Mouse (Mus musculus) neural tube, embryonic 10.5 days (tissue): Measurements from ENCODE around the gene Rpl21.
A peak's percentile ranks its signal among the peaks of the same experiment; 100 is the strongest.

ENCODE experiments used
- DNase-seq: peaks from one replicate; pipeline ENCODE4 v3.0.0-alpha.2; 2017; ENCODE audit warnings: low spot score; ENCODE audit errors: extremely low spot score

Rpl21 gene

DNA sequence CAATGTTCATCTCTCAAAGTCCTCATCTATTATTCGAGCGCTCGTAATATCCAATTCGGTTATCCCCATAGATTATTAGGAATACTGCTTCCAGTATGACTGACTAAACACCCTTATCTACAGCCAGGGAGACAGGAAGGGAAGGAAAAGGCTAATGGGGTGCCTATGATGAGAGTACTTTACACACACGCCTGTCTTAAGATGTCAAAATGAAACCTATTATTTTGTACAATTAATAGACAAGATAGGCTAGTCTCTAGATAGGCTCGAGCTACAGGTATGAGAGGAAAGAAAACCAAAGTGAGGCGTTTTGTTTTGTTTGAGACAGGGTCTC lies 288 bp upstream of the Rpl21 start:
- no peak for DNase-seq

DNA sequence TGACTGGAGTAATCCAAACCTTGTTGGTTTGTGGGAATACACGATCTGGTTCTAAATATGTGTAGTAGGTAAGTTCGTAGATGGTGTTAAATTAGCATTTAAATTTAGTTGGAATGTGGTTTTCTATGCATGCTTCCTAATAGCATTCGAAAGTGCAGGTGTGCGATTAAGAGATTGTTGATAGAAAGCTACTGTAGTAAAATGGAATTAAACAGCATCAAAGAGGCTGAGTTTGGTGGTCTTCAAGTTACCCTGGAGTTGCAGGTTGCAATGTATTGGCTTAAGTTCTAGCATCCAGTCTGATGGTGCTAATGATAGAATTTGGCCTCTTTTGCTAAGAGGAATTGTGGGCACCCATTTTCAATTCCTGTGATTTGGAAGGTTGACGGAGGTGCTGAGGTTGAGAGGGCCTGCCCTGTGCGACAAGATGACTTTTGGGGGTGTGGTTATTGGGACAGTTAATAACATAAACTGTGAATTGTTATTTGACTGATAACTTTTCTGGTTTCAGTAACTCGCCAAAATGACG lies 1.0 kb downstream of the Rpl21 start:
- DNase-seq = no peak

DNA sequence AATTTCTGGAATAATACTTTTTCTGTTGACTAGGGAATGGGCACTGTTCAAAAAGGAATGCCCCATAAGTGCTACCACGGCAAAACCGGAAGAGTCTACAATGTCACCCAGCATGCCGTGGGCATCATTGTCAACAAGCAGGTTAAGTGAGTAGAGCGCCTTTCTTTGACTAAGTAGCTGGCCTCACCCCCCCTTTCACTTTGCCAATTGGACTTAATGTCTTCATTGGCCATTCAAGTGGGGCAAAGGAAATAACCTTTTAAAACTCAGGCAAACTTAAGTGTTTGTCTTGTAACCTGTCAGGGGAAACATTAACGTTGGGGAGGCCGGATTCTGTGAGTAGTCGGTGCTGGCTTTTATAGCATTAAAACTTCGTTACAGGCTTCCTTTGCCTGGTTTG lies 2.3 kb downstream of the Rpl21 start:
- no peak for DNase-seq

DNA sequence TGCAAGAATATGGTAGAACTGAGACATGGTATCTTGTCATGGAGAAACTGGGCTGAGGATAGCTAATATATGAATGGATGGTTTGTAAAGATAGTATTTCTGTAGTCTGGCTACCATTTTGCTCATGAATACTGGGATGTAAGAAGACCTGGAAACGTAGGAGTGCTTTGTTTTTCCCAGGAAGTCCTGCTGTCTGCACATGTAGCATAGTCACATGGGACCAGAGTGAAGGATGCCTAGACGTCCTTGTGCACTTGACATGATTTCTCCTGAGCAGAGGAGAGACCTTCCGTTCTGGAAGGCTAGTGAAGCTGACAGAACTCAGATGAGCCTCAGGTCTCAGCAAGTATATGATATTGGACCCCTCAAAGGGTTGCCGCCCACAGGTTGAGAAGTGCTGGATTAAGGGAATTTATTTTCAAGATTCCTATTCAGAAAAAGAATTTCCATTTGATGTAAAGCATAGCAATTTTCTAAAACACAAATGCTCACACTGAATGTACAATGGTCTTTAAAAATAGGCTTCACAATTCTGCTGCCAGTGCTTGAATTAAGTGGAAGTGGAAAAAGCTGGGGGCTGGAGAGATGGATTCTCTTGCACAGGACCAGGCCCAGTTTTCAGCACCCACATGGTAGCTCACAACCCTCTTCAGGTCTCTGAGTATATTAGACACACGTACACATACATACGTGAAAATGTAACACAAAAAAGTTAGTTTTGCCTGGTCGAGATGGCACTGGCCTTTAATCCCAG lies 5.5 kb downstream of the Rpl21 start:
- no peak for DNase-seq

DNA sequence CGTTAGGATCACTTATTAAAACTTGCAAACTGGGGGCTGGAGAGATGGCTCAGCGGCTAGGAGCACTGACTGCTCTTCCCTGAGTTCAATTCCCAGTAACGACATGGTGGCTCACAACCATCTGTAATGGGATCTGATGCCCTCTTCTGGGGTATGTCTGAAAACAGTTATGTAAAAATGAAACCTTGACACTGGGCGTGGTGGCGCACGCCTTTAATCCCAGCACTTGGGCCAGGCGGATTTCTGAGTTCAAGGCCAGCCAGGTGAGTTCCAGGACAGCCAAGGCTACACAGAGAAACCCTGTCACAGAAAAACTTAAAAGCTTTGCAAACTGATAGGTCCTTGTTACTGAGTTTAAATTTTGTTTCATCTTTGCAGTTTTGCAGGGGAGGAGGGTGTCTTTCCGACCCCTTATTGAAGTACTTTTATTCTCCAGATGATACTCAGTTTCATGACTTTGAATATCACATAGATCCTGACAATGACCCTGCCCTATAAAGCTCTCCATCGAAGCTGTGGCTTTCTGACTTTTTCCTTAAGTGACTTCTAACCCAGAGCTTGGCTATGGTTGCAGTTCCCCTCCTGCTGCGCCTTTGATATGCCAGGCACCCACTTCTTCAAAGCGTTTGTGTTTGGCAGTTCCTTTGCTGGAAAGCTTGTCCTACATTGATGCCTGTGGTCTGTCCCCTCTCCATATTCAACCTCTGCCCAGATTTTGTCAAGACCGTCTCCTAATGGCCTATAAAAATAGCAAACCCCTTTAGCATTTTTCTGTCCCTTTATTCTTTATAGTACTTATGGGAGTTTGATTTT lies 6.4 kb downstream of the Rpl21 start:
- no peak for DNase-seq

DNA sequence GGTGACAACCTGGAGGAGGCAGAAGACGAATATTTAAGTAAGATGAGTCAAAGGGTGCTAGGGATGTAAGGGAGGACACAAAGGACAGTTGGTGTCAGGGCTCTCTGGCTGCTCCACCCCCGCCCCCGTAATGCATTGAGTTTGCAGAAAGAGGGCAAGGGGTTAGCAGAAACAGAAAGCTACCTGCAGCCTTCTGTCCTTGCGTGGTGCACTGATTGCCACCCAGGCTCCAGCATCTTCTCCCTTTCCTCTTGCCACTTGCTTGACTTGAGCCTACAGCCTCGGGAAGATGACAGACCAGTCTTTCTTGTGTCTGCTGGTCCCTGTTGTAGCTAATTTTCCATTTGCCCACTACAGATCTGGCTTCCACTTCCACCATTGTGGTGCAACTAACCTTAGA lies 7.1 kb downstream of the Rpl21 start:
- DNase-seq = no peak

DNA sequence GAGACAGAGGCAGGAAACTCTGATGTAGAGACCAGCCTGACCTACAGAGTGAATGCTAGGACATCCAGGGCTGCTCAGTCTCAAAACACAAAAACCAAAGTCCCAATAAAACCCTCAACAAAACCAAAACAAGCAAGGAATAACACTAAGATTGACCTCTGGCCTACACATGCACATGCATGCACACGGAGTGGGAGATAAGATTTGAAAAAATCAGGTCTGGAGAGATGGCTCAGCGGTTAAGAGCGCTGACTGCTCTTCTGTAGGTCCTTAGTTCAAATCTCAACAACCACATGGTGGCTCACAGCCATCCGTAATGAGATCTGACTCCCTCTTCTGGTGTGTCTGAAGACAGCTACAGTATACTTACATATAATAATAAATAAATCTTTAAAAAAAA lies 7.7 kb downstream of the Rpl21 start:
- DNase-seq = no peak

DNA sequence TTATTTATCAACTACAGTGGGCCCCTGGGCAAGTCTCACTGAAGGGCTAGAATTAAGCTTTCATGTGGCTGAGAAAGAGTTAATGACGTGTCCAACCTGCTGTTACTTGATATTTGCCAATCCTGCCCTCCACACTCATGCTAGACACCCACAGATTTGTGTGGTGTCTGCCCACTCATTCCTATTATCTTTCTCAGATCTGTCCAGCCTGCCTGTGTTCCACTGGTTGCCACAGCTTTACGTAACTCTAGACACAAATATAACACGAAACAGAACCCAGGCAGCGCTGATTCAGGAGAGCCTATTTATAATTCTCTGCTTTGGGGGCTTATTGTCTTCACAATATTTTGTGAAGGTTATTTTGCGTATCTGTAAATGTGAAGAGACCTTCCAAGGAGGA lies 8.6 kb downstream of the Rpl21 start:
- no peak for DNase-seq

DNA sequence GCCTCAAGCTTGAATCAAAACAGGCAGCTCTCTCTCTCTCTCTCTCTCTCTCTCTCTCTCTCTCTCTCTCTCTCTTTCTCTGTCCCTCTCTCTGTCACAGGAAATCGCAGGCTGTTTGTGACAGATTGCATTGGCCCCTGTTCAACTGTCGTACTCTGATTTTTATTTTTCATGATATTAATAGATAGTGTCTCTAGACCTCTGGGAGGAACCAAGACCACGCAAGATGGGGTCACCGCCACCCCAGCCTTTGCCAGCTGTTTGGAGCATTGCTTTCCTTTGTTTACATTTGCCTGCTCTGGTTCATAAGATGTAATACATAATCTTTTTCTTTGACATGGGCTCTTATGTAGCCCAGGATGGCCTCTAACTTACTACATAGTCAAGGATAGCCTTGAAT lies 9.3 kb downstream of the Rpl21 start:
- no peak for DNase-seq

DNA sequence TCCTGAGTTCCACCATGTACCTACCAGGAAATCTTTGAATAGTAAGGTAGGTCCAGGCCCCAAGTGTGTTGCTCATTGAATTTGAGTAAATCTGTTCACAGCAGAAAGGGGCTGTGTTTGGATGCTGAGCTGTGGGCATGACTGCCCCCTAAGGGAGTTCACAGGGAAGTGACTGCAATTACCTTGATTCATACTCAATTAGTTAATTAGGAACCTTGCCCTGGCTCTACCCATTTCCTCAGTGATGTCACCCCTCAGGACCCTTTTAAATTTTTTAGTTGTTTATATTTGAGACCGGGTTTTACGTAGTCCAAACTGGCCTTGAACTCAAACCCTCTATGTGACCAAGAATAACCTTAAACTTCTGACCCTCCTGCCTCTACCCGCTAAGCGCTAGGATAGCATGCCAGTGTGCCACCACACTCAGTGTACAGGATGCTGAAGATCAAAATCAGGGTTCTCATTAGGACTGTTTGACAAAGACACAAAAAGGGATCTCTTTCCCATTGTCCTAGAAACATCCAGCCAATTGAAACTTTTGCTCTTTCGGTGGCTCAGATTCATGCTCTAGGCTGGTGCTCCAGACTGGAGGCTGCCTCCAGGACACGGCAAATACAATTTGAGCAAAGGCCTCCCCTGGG lies 11.7 kb downstream of the Rpl21 start:
- no peak for DNase-seq

DNA sequence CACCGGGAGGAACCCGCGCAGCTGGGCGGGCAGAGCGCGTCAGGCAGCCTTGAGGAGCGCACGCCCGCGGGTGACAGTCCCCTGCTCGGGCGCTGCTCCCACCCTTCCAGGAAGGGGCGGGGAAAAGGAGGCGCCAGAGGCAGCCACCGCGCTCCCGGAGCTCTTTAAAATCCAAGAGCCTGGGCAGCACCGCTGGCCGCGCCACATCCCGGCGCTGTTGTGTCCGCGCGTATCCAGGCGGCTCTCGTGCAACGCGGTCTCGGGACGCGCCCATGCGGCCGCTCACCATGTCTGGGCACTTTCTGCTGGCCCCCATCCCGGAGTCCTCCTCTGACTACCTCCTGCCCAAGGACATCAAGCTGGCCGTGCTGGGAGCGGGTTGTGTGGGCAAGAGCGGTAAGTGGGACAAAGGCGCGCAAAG lies 12.3 kb downstream of the Rpl21 start, which contains the start of gene Rasl11a:
TSS of gene Rasl11a (plus strand) at position 127 of the 421 bp plus-strand sequence.
- peak; percentile 86 for DNase-seq

DNA sequence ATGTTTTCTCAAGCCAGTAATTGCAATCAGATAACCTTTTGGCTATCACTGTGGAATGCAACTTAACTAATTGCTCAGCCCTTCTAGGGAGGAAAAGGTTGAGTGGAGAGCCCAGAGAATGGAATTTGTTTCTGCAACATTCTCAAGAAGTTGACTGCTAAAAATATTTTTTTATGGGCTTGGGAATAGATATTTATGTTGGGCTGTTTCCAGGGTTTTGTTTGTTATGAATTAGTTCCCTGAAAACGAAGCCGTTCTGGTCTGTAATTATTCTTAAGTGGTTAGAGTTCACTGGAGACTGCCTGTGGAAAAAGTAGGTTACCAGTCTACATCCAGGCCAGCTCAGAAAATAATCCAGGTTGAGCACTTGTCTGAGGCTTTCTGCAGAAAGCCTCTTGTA lies 13.8 kb downstream of the Rpl21 start:
- DNase-seq = no peak

DNA sequence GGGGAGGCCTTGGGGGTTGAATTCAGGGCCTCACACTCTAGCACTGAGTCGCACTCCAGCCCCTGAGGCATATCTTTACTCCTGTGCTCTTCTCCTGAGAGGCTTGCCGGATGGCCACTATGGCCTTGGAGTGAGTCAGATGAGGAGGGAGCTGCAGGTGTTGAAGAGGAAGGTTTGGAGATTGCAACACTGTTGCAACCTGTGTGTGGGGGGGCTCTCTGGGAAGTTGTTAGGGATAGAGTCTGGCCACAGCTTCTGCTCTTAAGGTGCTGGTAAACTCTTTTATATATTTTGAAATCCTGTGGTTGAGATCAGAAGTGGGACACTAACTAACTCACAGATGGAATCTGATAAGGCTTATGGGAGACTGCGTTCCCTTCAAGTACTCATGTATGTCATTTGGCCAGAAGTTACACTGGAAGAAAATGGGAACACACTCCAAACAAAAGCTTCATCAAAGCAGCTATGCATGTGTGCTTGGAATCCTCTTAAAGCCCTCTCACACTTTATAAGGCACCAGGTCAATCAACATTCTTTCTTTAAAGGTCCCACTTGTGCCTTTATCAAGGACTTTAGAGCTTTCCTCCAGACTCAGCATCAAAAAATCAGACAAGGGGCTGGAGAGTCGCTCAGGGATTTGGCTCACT lies 16.4 kb downstream of the Rpl21 start:
- DNase-seq = no peak

DNA sequence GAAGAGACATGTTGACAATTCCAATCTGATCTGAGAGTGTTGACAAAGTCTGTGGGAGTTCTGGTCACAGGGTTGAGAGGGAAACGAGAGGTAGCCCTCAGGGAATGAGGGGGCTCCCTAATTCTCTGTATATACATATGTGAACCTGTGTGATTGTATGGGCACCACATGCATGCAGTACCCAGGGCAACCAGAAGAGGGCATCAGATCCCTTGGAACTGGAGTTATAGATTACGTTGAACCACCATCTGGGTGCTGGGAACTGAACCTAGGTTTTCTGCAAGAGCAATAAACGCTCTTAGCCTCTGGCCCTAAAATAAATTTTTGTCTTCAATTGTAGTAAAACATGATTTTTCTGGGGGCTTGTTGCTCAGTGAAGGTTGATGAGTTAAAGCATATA lies 23.4 kb downstream of the Rpl21 start:
- no peak for DNase-seq

DNA sequence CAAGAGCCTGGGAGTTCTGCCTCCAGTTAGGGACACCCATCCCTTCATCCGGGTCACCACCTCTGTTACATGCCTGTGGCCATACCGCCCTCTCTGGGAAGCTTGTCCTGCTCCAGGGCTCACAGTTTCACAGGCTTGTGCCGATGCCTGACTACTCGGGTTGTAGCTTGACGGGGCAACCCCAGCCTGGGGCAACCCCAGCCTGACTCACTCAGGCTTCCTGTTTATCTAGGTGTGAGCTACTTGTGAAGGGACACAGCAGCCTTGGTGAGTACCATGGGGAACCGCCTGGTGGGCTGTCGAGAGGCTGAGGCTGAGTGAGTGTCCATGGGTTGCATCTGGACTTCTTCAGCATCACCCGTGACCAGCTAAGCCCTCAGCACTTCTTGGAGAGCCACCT lies 24.9 kb downstream of the Rpl21 start:
- no peak for DNase-seq

DNA sequence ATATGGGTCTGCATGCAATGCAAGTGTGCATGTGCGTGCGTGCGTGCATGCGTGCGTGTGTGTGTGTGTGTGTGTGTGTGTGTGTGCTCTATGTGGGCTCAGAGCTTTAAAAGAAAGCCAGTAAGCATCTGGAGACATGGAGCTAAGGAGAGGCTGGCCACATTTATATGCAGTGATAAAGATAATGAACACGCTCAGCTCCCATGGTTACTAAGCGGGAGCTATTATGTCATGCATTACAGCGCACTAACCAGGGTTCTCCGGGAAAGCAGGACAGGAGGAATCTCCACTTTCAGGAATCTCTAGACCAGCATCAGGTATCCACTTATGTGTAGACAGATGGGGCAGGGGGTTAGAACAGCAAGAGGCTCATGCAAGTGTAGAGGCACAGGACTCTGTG lies 26.1 kb downstream of the Rpl21 start:
- DNase-seq = no peak

DNA sequence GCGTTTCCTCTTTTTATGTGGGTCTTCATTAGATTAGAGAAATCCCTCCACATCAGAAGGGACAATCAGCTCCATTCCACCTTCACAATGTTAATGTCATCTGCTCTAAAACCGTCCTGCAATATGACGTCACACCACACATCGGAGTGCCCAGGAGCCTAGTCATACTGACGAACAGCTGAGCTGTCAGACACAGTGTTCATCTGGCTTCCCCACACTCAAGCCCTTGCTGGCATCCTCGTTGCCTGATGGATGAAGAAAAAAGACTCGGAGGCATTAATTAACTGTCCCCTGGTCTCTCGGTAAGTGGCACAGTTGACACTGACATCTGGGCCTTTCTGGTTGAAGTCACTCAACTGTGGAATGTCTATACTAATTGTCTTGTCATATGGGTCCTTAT lies 26.6 kb downstream of the Rpl21 start:
- no peak for DNase-seq

DNA sequence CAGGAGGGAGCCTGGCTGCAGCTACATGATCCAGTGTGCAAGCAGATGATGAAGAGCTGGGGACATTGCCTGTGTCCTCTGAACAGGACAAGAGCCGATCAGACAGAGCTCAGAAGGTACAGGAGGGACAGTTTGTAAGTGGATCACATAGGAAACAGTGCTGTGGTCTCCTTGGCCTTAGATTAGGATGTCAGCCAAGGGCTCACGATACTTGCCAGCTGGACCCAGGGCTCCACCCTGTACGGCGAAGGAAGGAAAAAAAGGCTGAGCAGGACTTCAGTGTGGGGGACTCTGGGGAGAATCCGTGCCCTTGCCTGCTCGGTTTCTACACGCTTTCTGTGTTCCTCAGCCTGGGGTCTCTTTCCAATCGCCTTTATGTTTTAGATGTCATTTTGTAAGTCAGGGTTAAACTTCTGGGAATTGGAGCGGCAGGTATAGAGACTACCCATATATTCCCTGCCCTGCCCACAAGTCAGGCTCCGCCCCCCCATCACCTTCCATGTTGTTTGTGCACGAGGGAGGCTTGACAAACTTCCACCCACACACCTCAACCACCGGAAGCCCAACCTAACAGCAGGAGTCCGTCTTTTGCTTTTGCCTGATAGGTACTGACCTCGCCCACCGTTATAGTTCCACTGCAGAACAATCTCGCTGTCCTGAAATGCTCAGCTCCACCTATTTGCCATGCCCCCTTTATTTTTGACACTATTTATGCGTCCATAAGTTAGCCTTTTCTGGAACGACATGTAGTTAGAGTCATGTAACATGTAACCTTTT lies 27.7 kb downstream of the Rpl21 start:
- no peak for DNase-seq

DNA sequence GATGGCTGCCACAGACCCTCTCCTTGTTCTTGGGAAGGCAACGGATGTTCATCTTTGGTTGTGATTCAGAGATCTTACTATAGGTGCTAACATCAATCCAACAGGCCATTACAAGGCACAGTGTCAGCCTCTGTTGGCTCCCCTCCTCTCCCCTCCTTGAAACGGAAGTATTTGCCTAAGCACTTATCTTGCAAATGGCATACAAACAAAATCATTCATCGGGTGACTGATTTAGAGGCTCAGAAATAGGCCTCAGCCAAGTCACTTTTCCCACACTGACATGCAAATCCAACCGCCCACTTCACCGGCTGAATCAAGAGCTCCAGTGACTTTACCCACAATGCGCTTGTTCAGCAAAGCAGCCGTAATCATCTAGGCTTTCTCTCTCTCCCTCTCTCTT lies 28.9 kb downstream of the Rpl21 start:
- no peak for DNase-seq

DNA sequence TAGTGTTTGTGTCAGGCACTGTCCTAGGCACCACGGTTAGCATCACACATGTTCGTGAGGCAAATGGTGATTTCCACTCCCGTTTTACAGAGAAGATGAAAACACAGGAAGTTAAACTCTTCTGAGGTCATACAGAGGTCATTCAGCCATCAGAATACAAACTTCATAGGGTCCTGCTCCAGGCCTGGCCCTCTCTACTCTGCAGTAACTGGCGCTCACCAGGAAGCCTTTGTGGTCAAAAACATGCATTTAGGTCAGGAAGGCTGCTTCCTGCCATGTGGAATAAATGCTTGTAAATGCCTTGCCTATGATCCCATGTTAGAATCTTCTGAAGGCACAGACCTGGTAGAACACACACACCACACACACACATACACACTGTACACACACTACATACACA lies 32.8 kb downstream of the Rpl21 start:
- no peak for DNase-seq

DNA sequence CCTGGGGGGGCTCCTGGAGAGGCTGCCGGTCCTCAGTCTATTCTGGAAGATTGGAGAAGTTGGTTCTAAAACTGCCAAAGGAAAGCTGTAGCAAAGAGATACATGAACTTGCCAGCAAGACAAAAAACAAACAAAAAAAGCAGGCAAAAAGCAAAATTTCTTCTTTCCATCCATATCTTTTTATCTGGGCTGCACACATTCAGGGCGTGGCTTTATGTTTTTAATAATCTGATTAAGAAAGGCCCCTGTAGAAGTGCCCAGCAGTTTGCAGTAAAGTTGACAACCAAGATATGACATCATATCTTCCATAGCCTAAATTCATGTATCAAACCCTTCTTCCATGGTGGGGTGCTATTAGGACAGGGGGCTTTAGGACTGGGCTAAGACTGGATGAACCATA lies 33.6 kb downstream of the Rpl21 start:
- no peak for DNase-seq
